Mouse (Mus musculus): ENCODE results near the gene Slc25a22. TPM values are rescaled to one million over a fixed set of nuclear protein-coding genes. Genes with fewer than 3 reads are reported as not detected.

The Slc25a22 gene
- total and polyA plus RNA-seq, 2 experiments from 2014 or later: 132 to 141 TPM

- ATAC-seq (no peak), DNase-seq (no peak)
- H3K9ac ChIP-seq: no peak overlapping the region
- H3K9me3 ChIP-seq (ENCODE audit: low read length): no peaks in the 10 kb centered on the region
- no peaks in the 10 kb centered on the region for H3K4me1 ChIP-seq (ENCODE audit: insufficient read depth)
- no peak overlapping the region for H3K4me2 ChIP-seq (ENCODE audit: low read depth)
- WGBS: 87% methylated on average over 9 of the region's 9 CpGs
- H3K4me3 ChIP-seq (ENCODE audit: low read depth, low read length): no peak overlapping the region
- no peaks in the 10 kb centered on the region for H3K27me3 ChIP-seq (ENCODE audit: insufficient read depth, low read length)
- TF ChIP-seq CTCF (IDR thresholded peaks at IDR 0.05; ENCODE audit: low read depth): no peak
- no peaks in the 10 kb centered on the region for H3K36me3 ChIP-seq (ENCODE audit: insufficient read depth)
- H3K27ac ChIP-seq (ENCODE audit: low read depth, low read length): no peak overlapping the region
Measured at GRCm38 (mm10) chr7:141420030-141420702, 17.5 kb downstream of the Slc25a22 start.

DNA sequence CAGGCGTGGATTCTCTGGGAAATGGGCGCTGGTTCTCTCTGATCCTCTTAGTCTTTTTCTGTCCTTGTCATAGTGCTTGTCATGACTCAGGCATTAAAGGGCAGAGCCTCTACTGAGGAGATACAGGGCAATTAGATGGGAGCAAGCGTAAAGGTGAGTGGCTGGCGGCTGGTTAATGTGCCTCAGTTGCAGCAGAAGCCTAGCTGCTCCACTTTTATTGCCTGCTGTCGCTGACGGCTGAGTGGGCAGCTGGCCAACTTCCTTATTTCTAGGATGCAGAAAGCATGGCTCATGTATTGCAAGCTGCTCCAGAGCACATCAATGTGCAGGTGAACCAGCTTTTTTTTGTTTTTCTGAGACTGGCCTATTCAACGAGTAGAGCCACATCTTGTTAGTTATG lies 18.7 kb downstream of the Slc25a22 start:
- 62% methylated on average over 7 of the region's 7 CpGs for WGBS
- H3K4me1 ChIP-seq (ENCODE audit: insufficient read depth): peaks cover 3% of the 10 kb centered on the region; the same call in 1 of the 2 replicates
- H3K4me3 ChIP-seq (ENCODE audit: low read depth, low read length): no peak overlapping the region
- H3K27me3 ChIP-seq (ENCODE audit: insufficient read depth, low read length): no peaks in the 10 kb centered on the region
- no peaks in the 10 kb centered on the region for H3K36me3 ChIP-seq (ENCODE audit: insufficient read depth)
- H3K4me2 ChIP-seq (ENCODE audit: low read depth): no peak overlapping the region
- no peak overlapping the region for H3K9ac ChIP-seq
- DNase-seq: peak; percentile 55
- no peak overlapping the region for H3K27ac ChIP-seq (ENCODE audit: low read depth, low read length)
- ATAC-seq: no peak
- TF ChIP-seq CTCF (IDR thresholded peaks at IDR 0.05; ENCODE audit: low read depth): no peak
- H3K9me3 ChIP-seq (ENCODE audit: low read length): no peaks in the 10 kb centered on the region

DNA sequence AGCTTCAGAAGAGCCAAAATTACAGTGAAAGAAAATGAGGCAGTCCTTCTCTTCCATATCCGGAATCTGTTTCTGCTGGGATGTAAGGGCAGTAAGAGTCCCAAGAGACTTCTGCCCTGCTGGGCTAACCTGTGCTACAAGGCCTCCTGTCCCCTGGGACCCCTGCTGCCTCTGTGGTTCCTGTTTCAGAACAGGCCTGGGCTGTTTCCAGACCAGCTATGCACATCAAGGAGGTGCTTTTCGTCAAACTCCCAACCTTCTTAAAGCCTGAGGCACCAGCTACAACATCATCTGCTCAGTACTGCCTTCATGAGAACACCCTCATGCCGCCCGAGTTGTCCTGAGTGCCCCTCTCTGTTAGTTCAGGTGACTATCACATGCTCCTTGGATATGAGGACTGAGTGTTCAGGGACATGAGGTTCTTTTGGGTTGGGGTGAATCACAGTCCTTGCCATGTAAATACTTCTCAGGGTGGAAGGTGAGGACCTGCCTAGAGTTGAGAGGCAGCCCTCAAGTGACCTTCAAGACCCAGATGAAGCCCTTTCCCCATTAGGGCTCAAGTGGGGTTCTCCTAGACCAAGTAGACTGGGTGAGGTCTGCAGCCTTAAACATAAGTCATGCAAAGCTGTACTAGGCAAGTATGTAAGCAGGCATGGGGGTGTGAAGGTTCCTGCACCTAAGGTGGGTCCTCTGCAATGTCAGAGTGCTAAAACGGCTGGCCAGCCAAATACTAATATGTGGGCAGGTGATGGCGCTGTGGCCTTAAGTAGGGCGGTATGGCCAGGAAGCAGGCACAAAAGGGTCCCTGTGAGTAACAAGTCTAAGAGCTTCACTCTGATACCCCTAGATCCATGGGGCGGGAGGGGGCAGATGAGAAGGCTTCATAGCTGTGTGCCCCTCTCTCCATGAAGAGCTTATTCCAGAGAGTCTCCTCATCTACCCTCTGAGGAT lies 19.7 kb downstream of the Slc25a22 start:
- Histone ChIP-seq H3K36me3 (ENCODE audit: insufficient read depth) (no peaks in the 10 kb centered on the region), H3K4me3 (ENCODE audit: low read depth, low read length) (no peak overlapping the region), H3K9ac (no peak overlapping the region), H3K4me2 (ENCODE audit: low read depth) (no peak overlapping the region), H3K27ac (ENCODE audit: low read depth, low read length) (no peak overlapping the region), H3K27me3 (ENCODE audit: insufficient read depth, low read length) (no peaks in the 10 kb centered on the region), H3K9me3 (ENCODE audit: low read length) (no peaks in the 10 kb centered on the region), H3K4me1 (ENCODE audit: insufficient read depth) (peaks cover 7% of the 10 kb centered on the region; the same call in 1 of the 2 replicates)
- 73% methylated on average over 8 of the region's 8 CpGs for WGBS
- ATAC-seq: no peak
- TF ChIP-seq CTCF (IDR thresholded peaks at IDR 0.05; ENCODE audit: low read depth): no peak
- no peak for DNase-seq

DNA sequence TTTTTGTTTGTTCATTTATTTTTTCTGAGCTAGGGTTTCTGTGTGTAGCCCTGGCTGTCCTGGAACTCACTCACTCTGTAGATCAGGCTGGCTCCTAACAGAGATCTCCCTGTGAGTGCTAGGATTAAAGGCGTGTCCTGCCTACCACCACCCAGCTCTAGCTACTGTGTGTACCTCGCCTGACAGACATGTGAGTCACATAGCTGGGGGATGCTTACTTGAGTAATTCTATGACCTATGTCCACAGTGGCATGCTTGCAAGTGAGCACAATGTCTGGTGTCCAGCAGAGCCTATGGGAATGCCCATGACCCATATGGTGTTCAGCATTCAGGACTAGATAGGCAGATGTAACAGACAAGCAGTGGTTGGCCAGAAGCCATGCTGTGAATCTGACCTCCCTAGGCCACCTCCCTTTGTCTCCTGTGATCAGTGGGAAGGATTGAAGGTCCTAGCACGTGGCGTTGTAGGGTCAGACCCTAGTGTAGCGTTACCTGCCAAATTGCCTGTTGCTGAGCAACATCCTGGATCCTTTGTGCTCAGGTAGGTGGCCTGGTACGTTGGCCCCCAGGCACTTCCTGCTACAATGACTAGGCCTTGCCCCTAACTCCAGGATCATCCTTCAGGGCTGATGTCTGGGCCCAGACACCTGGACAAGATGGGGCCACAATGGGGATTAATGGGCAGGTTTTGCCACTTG lies 21.4 kb downstream of the Slc25a22 start:
- Histone ChIP-seq H3K4me2 (ENCODE audit: low read depth) (no peak overlapping the region), H3K36me3 (ENCODE audit: insufficient read depth) (no peaks in the 10 kb centered on the region), H3K27ac (ENCODE audit: low read depth, low read length) (no peak overlapping the region), H3K9ac (no peak overlapping the region), H3K4me1 (ENCODE audit: insufficient read depth) (peaks cover 11% of the 10 kb centered on the region; the same call in 1 of the 2 replicates), H3K9me3 (ENCODE audit: low read length) (no peaks in the 10 kb centered on the region), H3K4me3 (ENCODE audit: low read depth, low read length) (no peak overlapping the region), H3K27me3 (ENCODE audit: insufficient read depth, low read length) (no peaks in the 10 kb centered on the region)
- no peak for ATAC-seq
- TF ChIP-seq CTCF (IDR thresholded peaks at IDR 0.05; ENCODE audit: low read depth): no peak
- no peak for DNase-seq
- 80% methylated on average over 6 of the region's 6 CpGs for WGBS

GRCm38 (mm10) chr7:141413809-141414584 lies 23.7 kb downstream of the Slc25a22 start, which contains the start of gene Gatd1:
Gatd1 (minus strand) TSS chr7:141414136.
- Histone ChIP-seq H3K36me3 (ENCODE audit: insufficient read depth) (peaks cover 9% of the 10 kb centered on the region), H3K4me3 (ENCODE audit: low read depth, low read length) (peak within 1 kb of the TSS; percentile 71), H3K9me3 (ENCODE audit: low read length) (no peaks in the 10 kb centered on the region), H3K4me2 (ENCODE audit: low read depth) (peak within 1 kb of the TSS; percentile 87), H3K27me3 (ENCODE audit: insufficient read depth, low read length) (no peaks in the 10 kb centered on the region), H3K9ac (peak within 1 kb of the TSS; percentile 91), H3K27ac (ENCODE audit: low read depth, low read length) (peak within 1 kb of the TSS; percentile 82), H3K4me1 (ENCODE audit: insufficient read depth) (peaks cover 12% of the 10 kb centered on the region; the same call in 1 of the 2 replicates)
- DNase-seq (peak; percentile 100), ATAC-seq (peak; percentile 92)
- under 1% methylated on average over 50 of the region's 56 CpGs for WGBS
- peak; percentile 41 for TF ChIP-seq CTCF (IDR thresholded peaks at IDR 0.05; ENCODE audit: low read depth)

GRCm38 (mm10) chr7:141413331-141413730 lies 24.4 kb downstream of the Slc25a22 start:
- peak overlapping the region; percentile 71 for H3K4me3 ChIP-seq (ENCODE audit: low read depth, low read length)
- DNase-seq: no peak
- TF ChIP-seq CTCF (IDR thresholded peaks at IDR 0.05; ENCODE audit: low read depth): no peak
- peaks cover 13% of the 10 kb centered on the region; the same call in 1 of the 2 replicates for H3K4me1 ChIP-seq (ENCODE audit: insufficient read depth)
- peak overlapping the region; percentile 91 for H3K9ac ChIP-seq
- H3K27ac ChIP-seq (ENCODE audit: low read depth, low read length): peak overlapping the region; percentile 82
- H3K4me2 ChIP-seq (ENCODE audit: low read depth): peak overlapping the region; percentile 87
- peaks cover 13% of the 10 kb centered on the region for H3K36me3 ChIP-seq (ENCODE audit: insufficient read depth)
- no peaks in the 10 kb centered on the region for H3K9me3 ChIP-seq (ENCODE audit: low read length)
- 5% methylated on average over 16 of the region's 16 CpGs for WGBS
- ATAC-seq: no peak
- H3K27me3 ChIP-seq (ENCODE audit: insufficient read depth, low read length): no peaks in the 10 kb centered on the region
